Mouse (Mus musculus) bone marrow macrophage, adult 2 months (primary cell): Measurements from ENCODE around the gene Net1. TPM values are rescaled to one million over a fixed set of nuclear protein-coding genes. Genes with fewer than 3 reads are reported as not detected.

Experiments
- H3K27ac ChIP-seq: 2 replicates; pipeline ENCODE4 v1.5.1; 2012; ENCODE audit warnings: low read depth, low read length; ENCODE audit not compliant: insufficient read depth
- H3K4me1 ChIP-seq: 2 replicates; pipeline ENCODE4 v1.6.1; 2012; ENCODE audit warnings: low read length; ENCODE audit not compliant: control insufficient read depth, insufficient read depth
- H3K4me3 ChIP-seq: 2 replicates; pipeline ENCODE4 v1.5.1; 2012; ENCODE audit warnings: mild to moderate bottlenecking, low read length, moderate library complexity; ENCODE audit not compliant: insufficient read depth
- CTCF ChIP-seq: IDR thresholded peaks from 2 replicates; pipeline ENCODE4 v1.5.1; 2012; ENCODE audit warnings: low read depth, mild to moderate bottlenecking, low read length, moderate library complexity
- POLR2A ChIP-seq: IDR thresholded peaks from 2 replicates; pipeline ENCODE4 v1.6.1; 2012; ENCODE audit warnings: mild to moderate bottlenecking, low read depth, low read length, borderline replicate concordance
- polyA plus RNA-seq: library from polyadenylated mRNA; stranded (reverse); fragments of >200 nt; gene quantifications from 2 replicates; pipeline ENCODE4 v1.2.4, GENCODE M21; 2012; ENCODE audit not compliant: missing spikeins, insufficient read depth, insufficient read length

Gene Net1
- polyA plus RNA-seq, result 5.8 and 6.3 TPM in 2 replicates

GRCm38 (mm10) chr13:3917571-3918311 is at the start of gene Net1, which contains the start of gene Tubal3:
Net1 (minus strand) TSS chr13:3918220.
Tubal3 (plus strand) TSS chr13:3918274.
- peaks cover 5% of the 10 kb centered on the region for H3K4me1 ChIP-seq
- no peak within 1 kb of the TSS for H3K27ac ChIP-seq
- no peak for TF ChIP-seq CTCF
- no peak for TF ChIP-seq POLR2A
- H3K4me3 ChIP-seq, result peak within 1 kb of the TSS; percentile 81

- TF ChIP-seq CTCF (no peak), POLR2A (no peak)
- no peak overlapping the region for H3K4me3 ChIP-seq
- no peaks in the 10 kb centered on the region for H3K4me1 ChIP-seq
- H3K27ac ChIP-seq, result no peak overlapping the region
These were observed 33.3 kb upstream of the Net1 start for GRCm38 (mm10) chr13:3951198-3951914.

- H3K4me3 ChIP-seq, result no peak overlapping the region
- TF ChIP-seq POLR2A (no peak), CTCF (no peak)
- H3K4me1 ChIP-seq, result no peaks in the 10 kb centered on the region
- no peak overlapping the region for H3K27ac ChIP-seq
These were observed 31.5 kb upstream of the Net1 start for GRCm38 (mm10) chr13:3949477-3949876.

- Histone ChIP-seq H3K4me3 (no peak overlapping the region), H3K4me1 (no peaks in the 10 kb centered on the region), H3K27ac (no peak overlapping the region)
- TF ChIP-seq POLR2A (no peak), CTCF (no peak)
These were observed 29.2 kb upstream of the Net1 start for GRCm38 (mm10) chr13:3947267-3947666.

DNA sequence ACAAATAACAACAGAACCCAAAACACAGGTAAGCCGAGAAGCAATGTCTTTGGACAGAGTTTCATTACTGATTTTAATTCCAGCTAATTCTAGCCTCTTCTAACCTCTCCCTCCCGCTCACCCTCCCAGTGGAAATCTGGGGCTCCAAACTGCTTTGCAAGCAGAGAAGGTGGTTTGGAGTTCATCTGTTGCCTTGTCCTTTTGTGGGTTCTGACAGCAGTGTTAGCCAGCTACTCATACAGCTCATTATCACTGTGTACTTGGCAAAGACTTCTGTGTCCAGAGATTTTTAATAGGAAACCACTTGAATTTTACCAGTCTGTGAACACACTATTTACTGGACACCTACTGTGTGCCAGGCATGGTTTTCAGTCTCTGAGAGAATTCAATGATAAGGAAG is 27.2 kb upstream of the Net1 start, which contains the start of gene Ucn3:
Ucn3 (minus strand) TSS at position 101 of the 400 bp plus-strand sequence.
- Histone ChIP-seq H3K4me3 (no peak within 1 kb of the TSS), H3K4me1 (no peaks in the 10 kb centered on the region), H3K27ac (no peak within 1 kb of the TSS)
- no peak for TF ChIP-seq CTCF
- no peak for TF ChIP-seq POLR2A

DNA sequence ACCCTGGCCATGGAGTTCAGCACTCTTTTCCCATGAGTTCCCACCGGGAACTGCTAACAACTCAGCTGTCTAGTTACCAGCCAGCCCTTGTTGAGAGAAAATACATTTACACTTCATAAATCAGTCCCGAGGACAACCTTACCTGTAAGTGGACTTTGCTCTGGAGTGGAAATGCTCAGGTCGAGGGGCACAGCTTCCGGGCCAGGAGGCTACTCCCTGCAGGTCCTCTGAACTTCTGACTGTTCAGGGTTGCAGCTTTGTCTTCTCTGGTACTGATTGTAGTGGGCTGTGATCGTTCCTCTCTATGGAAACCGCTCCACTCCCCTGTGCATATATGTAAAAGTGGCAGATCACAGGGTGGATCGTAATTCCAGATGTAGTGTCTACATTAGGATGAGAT is 26.7 kb upstream of the Net1 start:
- Histone ChIP-seq H3K4me1 (no peaks in the 10 kb centered on the region), H3K27ac (no peak overlapping the region), H3K4me3 (no peak overlapping the region)
- no peak for TF ChIP-seq POLR2A
- TF ChIP-seq CTCF, result no peak

DNA sequence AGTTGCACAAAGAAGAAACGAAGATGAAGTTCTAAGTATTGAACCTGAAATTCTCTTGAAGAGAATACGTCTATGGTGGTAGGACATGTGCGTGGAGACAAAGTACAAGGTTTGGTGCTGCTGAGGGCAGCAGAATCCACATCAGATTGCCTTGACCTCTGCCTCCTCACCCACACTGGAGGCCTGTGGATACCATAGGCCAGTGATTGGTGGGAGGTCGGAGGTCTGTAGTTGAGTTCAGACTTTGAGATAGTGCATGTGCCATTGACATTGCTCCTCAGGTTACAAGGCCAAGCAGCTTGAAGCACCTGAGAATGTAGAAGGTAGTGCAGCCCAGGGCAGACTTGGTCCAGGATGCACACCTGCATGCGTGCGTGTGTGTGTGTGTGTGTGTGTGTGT is 8.0 kb upstream of the Net1 start:
- no peak for TF ChIP-seq CTCF
- TF ChIP-seq POLR2A, result no peak
- H3K27ac ChIP-seq, result no peak overlapping the region
- H3K4me1 ChIP-seq, result no peaks in the 10 kb centered on the region
- H3K4me3 ChIP-seq, result no peak overlapping the region

DNA sequence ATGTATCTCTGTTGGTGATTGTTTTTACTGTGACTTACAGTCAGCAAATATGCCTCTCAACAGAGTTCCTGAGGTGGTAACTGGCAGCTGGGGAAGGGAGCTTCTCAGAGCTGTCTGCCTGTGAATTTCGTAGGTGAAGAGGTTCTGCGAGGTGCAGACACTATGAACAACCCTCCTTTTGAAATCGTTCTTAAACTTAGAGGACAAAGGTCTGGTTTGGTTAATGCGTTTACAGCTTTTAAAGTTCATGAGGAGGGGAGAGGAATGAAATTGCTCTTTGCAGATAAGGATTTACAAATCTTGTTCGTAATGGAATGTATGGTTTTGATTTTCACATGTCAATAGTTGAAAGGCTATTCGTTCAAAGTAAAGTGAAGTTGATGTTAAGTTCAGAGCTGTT is 7.6 kb upstream of the Net1 start:
- Histone ChIP-seq H3K4me3 (no peak overlapping the region), H3K27ac (no peak overlapping the region), H3K4me1 (no peaks in the 10 kb centered on the region)
- TF ChIP-seq POLR2A (no peak), CTCF (no peak)

GRCm38 (mm10) chr13:3924483-3924882 is 6.5 kb upstream of the Net1 start:
- Histone ChIP-seq H3K27ac (no peak overlapping the region), H3K4me1 (no peaks in the 10 kb centered on the region), H3K4me3 (no peak overlapping the region)
- TF ChIP-seq CTCF, result no peak
- no peak for TF ChIP-seq POLR2A

- TF ChIP-seq POLR2A (no peak), CTCF (no peak)
- Histone ChIP-seq H3K4me3 (no peak overlapping the region), H3K4me1 (peaks cover 8% of the 10 kb centered on the region), H3K27ac (no peak overlapping the region)
These were observed 4.5 kb downstream of the Net1 start for GRCm38 (mm10) chr13:3913504-3913903.

DNA sequence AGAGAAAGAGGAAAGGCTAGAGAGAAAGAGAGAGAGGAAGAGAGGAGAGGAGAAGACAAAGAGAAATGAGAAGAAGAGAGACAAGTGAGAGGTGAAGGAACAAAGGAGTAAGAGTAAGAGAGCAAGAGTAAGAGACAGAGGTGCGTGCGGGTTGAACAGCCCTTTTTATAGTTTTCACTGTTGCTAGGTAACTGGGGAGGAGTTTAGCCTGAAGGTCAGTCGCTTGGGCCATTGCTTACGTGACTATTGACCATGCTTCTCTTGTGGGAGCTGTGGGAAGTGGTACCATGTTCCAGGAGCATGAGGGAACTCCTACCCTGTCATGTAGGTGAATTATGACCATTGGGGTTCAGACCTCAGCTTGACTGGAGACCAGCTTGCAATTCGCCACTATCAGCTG is 7.7 kb downstream of the Net1 start:
- peaks cover 18% of the 10 kb centered on the region for H3K4me1 ChIP-seq
- no peak overlapping the region for H3K4me3 ChIP-seq
- TF ChIP-seq CTCF (no peak), POLR2A (no peak)
- H3K27ac ChIP-seq, result no peak overlapping the region
